Mouse (Mus musculus): Measurements from ENCODE around the gene Zc3h12d. TPM values are rescaled to one million over a fixed set of nuclear protein-coding genes. Genes with fewer than 3 reads are reported as not detected.

The Zc3h12d gene
- 0.53 TPM in 2 replicates for polyA plus RNA-seq (2012; rRNA removed)

GRCm38 (mm10) chr10:7832171-7832676, at the start of gene Zc3h12d:
Zc3h12d (plus strand) TSS chr10:7832470.

GRCm38 (mm10) chr10:7792751-7793385, 39.4 kb upstream of the Zc3h12d start, which contains the start of the genes Ginm1 and Ppil4:
Ginm1 (minus strand) TSS chr10:7792824.
Ppil4 (plus strand) TSS chr10:7792891.

Other genes starting within 250 kb of the Zc3h12d start
- gene Lrp11, start 242.7 kb upstream of the Zc3h12d start, polyA plus RNA-seq (2012; rRNA removed) = 0.28 and 0.29 TPM in 2 replicates
- 9.0 and 11.1 TPM in 2 replicates for gene Nup43, start 165.0 kb upstream of the Zc3h12d start, polyA plus RNA-seq (2012; rRNA removed)
- 33.1 TPM in 2 replicates for gene Pcmt1, start 151.3 kb upstream of the Zc3h12d start, polyA plus RNA-seq (2012; rRNA removed)
- 5.4 and 6.3 TPM in 2 replicates for gene Lats1, start 151.3 kb upstream of the Zc3h12d start, polyA plus RNA-seq (2012; rRNA removed)
- gene Katna1, start 106.5 kb upstream of the Zc3h12d start, polyA plus RNA-seq (2012; rRNA removed) = 4.8 and 5.2 TPM in 2 replicates
- 18.5 and 20.3 TPM in 2 replicates for gene Ginm1, start 39.6 kb upstream of the Zc3h12d start, polyA plus RNA-seq (2012; rRNA removed)
- 6.7 and 7.2 TPM in 2 replicates for gene Ppil4, start 39.6 kb upstream of the Zc3h12d start, polyA plus RNA-seq (2012; rRNA removed)
- 19.7 and 23.4 TPM in 2 replicates for gene Tab2, start 123.8 kb downstream of the Zc3h12d start, polyA plus RNA-seq (2012; rRNA removed)

Data from liver, embryonic 18 days (tissue).